In genomic region chr7:78793895-78794570, GRCm38 (mm10) we compare ENCODE assay signal across 14 mouse cellular contexts. TPM values are rescaled to one million over a fixed set of nuclear protein-coding genes. Genes with fewer than 3 reads are reported as not detected.
DNase-seq lines count a peak whose midpoint lies in the region; ATAC-seq lines count a peak whose summit lies in the region.
"Had no signal": no experiment of that assay in that cellular context is flagged by ENCODE, and none has a peak within 500 bp of the region (broad histone marks: within the 10 kb centered on the region; RNA-seq: fewer than 3 reads in every experiment).

No protein-coding gene starts in this region.

- intact Hi-C loops in heart, postnatal 14 days (cut with DNase I) = loop anchor here (2.0 to 10.0 kb wide), 2 partner anchors 53 to 291 kb away; partner anchors contain the start of gene Det1

- peak overlapping the region; percentile 19; the same call in 1 of the 2 replicates for H3K27ac ChIP-seq in heart, embryonic 12.5 days (ENCODE audit: poor library complexity, severe bottlenecking)
- H3K27ac ChIP-seq: hindbrain, embryonic 15.5 days had no signal

- H3K36me3 ChIP-seq in heart, embryonic 12.5 days = peaks cover 32% of the 10 kb centered on the region

- H3K9ac ChIP-seq in heart, embryonic 12.5 days = no peak overlapping the region
- H3K9ac ChIP-seq: hindbrain, embryonic 15.5 days had no signal

- no peaks in the 10 kb centered on the region for H3K9me3 ChIP-seq in heart, embryonic 12.5 days (replicated peaks)
- H3K9me3 ChIP-seq: hindbrain, embryonic 15.5 days had no signal

- 76% methylated on average over 13 of the region's 13 CpGs for WGBS in heart, embryonic 12.5 days

- peaks cover 14% of the 10 kb centered on the region for H3K27me3 ChIP-seq in heart, embryonic 12.5 days (replicated peaks)
- H3K27me3 ChIP-seq: hindbrain, embryonic 15.5 days; Patski had no signal

- no peak for DNase-seq in heart, postnatal 14 days
- DNase-seq in urinary bladder, postnatal 36 days (ENCODE audit: low spot score in 2 of 2) = no peak
- no peak for DNase-seq in spleen, adult 18-20 months
- DNase-seq: adrenal gland, postnatal 25 days; cerebellum, adult 11-12 months; gastrocnemius, postnatal 36 days had no signal

- H3K4me2 ChIP-seq in heart, embryonic 12.5 days = no peak overlapping the region
- H3K4me2 ChIP-seq: hindbrain, embryonic 15.5 days had no signal

- H3K4me3 ChIP-seq in heart, embryonic 12.5 days = no peak overlapping the region
- H3K4me3 ChIP-seq: hindbrain, embryonic 15.5 days had no signal

- no peak for ATAC-seq in heart, embryonic 12.5 days (ENCODE audit: insufficient number of reproducible peaks, low FRiP score)
- peak; percentile 68 for ATAC-seq in CD4-positive, CD25-positive, alpha-beta regulatory T cell, adult 4 months
- ATAC-seq in hematopoietic stem cell, adult 5-6 weeks (replicated peaks in 1 of 2; ENCODE audit: insufficient read depth in 1 of 2, low FRiP score in 2 of 2, low TSS enrichment in 1 of 2, low read depth in 1 of 2, poor library complexity in 2 of 2, severe bottlenecking in 2 of 2) = peak; percentile 28 to 49
- peak; percentile 36 for ATAC-seq in megakaryocyte-erythroid progenitor cell, adult 5-6 weeks (replicated peaks; ENCODE audit: low FRiP score, low TSS enrichment, poor library complexity, severe bottlenecking)
- ATAC-seq in erythroblast, adult 5-6 weeks (replicated peaks; ENCODE audit: low FRiP score, poor library complexity, severe bottlenecking) = no peak
- ATAC-seq: forebrain, embryonic 14.5 days; Patski had no signal

- H3K4me1 ChIP-seq in heart, embryonic 12.5 days (replicated peaks) = peaks cover 18% of the 10 kb centered on the region

RNA-seq across cellular contexts. Expression of gene Mrpl46, which starts 10.7 kb away (rescaled TPM):
- polyA plus RNA-seq in heart, embryonic 12.5 days (2016; fragmentation: Nextera tagmentation; extraction: Ambion mirVana) = 62.2 and 62.6 TPM in 2 replicates
- total RNA-seq in heart, postnatal 14 days (2021) = 10 to 100 TPM; 42.8 to 48.3 TPM
- 10 to 100 TPM; 73.4 to 76.6 TPM for polyA plus RNA-seq in CD4-positive, CD25-positive, alpha-beta regulatory T cell, adult 4 months (2017; shearing (Covaris generic))
- 42.5 and 53.4 TPM in 2 replicates for total RNA-seq in hematopoietic stem cell, adult 5-6 weeks (2017)
- 36.4 and 45.4 TPM in 2 replicates for total RNA-seq in megakaryocyte-erythroid progenitor cell, adult 5-6 weeks (2014; fragmentation: Nextera tagmentation)
- 54.5 and 64.5 TPM in 2 replicates for total RNA-seq in megakaryocyte-erythroid progenitor cell, adult 5-6 weeks (2017)
- 12.1 and 14.8 TPM in 2 replicates for total RNA-seq in erythroblast, adult 5-6 weeks (2015; ENCODE audit: low replicate concordance)
- total RNA-seq in erythroblast, adult 5-6 weeks (2017; ENCODE audit: low replicate concordance) = 4.4 and 9.3 TPM in 2 replicates

RNA-seq across cellular contexts. Expression of gene Mrps11, which starts 11.1 kb away (rescaled TPM):
- polyA plus RNA-seq in heart, embryonic 12.5 days (2016; fragmentation: Nextera tagmentation; extraction: Ambion mirVana) = 49.2 and 53.3 TPM in 2 replicates
- 10 to 100 TPM; 45.1 to 46.0 TPM for total RNA-seq in heart, postnatal 14 days (2021)
- polyA plus RNA-seq in CD4-positive, CD25-positive, alpha-beta regulatory T cell, adult 4 months (2017; shearing (Covaris generic)) = 10 to 100 TPM; 50.9 to 51.7 TPM
- 25.7 and 47.2 TPM in 2 replicates for total RNA-seq in hematopoietic stem cell, adult 5-6 weeks (2017)
- 73.4 and 96.7 TPM in 2 replicates for total RNA-seq in megakaryocyte-erythroid progenitor cell, adult 5-6 weeks (2014; fragmentation: Nextera tagmentation)
- 52.0 and 55.7 TPM in 2 replicates for total RNA-seq in megakaryocyte-erythroid progenitor cell, adult 5-6 weeks (2017)
- total RNA-seq in erythroblast, adult 5-6 weeks (2015; ENCODE audit: low replicate concordance) = 3.3 and 5.2 TPM in 2 replicates
- 10.3 and 11.4 TPM in 2 replicates for total RNA-seq in erythroblast, adult 5-6 weeks (2017; ENCODE audit: low replicate concordance)

RNA-seq across cellular contexts. Expression of gene Det1, which starts 53.0 kb away (rescaled TPM):
- polyA plus RNA-seq in heart, embryonic 12.5 days (2016; fragmentation: Nextera tagmentation; extraction: Ambion mirVana) = 11.6 and 12.4 TPM in 2 replicates
- total RNA-seq in heart, postnatal 14 days (2021) = 1 to 10 TPM; 8.6 to 9.9 TPM
- polyA plus RNA-seq in CD4-positive, CD25-positive, alpha-beta regulatory T cell, adult 4 months (2017; shearing (Covaris generic)) = 10 to 100 TPM; 18.5 to 24.1 TPM
- total RNA-seq in hematopoietic stem cell, adult 5-6 weeks (2017) = 18.8 and 22.1 TPM in 2 replicates
- 29.3 and 29.4 TPM in 2 replicates for total RNA-seq in megakaryocyte-erythroid progenitor cell, adult 5-6 weeks (2014; fragmentation: Nextera tagmentation)
- total RNA-seq in megakaryocyte-erythroid progenitor cell, adult 5-6 weeks (2017) = 13.8 and 27.0 TPM in 2 replicates
- 7.3 and 8.6 TPM in 2 replicates for total RNA-seq in erythroblast, adult 5-6 weeks (2015; ENCODE audit: low replicate concordance)
- 3.9 and 6.8 TPM in 2 replicates for total RNA-seq in erythroblast, adult 5-6 weeks (2017; ENCODE audit: low replicate concordance)

RNA-seq across cellular contexts. Expression of gene Ntrk3, which starts 56.2 kb away (rescaled TPM):
- 0.49 and 0.74 TPM in 2 replicates for polyA plus RNA-seq in heart, embryonic 12.5 days (2016; fragmentation: Nextera tagmentation; extraction: Ambion mirVana)
- 1 to 10 TPM; 2.5 to 3.5 TPM for total RNA-seq in heart, postnatal 14 days (2021)
- polyA plus RNA-seq in CD4-positive, CD25-positive, alpha-beta regulatory T cell, adult 4 months (2017; shearing (Covaris generic)) = 10 to 100 TPM in 1 of 2 experiments, 1 to 10 TPM in 1; 7.9 to 13.4 TPM
- not detected in 2 replicates for total RNA-seq in hematopoietic stem cell, adult 5-6 weeks (2017)
- total RNA-seq in megakaryocyte-erythroid progenitor cell, adult 5-6 weeks (2014; fragmentation: Nextera tagmentation) = not detected in 2 replicates
- 0.50 TPM in 1 of 2 replicates, not detected in the other for total RNA-seq in megakaryocyte-erythroid progenitor cell, adult 5-6 weeks (2017)
- not detected in 2 replicates for total RNA-seq in erythroblast, adult 5-6 weeks (2015; ENCODE audit: low replicate concordance)
- total RNA-seq in erythroblast, adult 5-6 weeks (2017; ENCODE audit: low replicate concordance) = 0.56 TPM in 1 of 2 replicates, not detected in the other

Comparison
In these comparisons a context has a peak if more than half of its experiments do, and no peak if none do; other contexts are left out.
1. ATAC-seq: peak in CD4-positive, CD25-positive, alpha-beta regulatory T cell, adult 4 months (single experiment), hematopoietic stem cell, adult 5-6 weeks (2 of 2) and megakaryocyte-erythroid progenitor cell, adult 5-6 weeks (single experiment); none in heart, embryonic 12.5 days (single experiment) and erythroblast, adult 5-6 weeks (single experiment).